Mouse (Mus musculus): ENCODE measurements around the gene 4430402I18Rik.

DNA sequence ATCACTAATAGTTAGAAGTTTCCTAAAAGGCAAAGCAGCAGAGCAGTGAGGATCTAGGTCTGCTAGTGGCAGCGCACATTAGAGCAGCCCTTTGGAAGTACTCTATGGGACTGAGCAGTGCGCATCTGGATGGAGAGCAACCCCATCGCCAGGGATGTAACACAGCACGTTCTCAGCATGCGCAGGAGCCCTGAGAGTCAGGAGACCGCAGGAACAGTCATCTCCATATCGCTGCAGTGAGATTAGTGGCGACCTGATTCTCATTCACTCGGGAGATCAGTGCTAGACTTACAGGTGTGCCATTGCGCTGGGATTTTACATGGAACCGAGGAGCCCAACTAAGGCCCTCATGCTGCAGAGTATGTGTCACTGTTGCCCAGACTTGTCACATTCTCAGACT is 41.4 kb upstream of the 4430402I18Rik start:
- TF ChIP-seq CTCF (IDR thresholded peaks at IDR 0.05; ENCODE audit: control insufficient read depth, insufficient read depth, insufficient read length) = no peak
- no peak for TF ChIP-seq USF1 (IDR thresholded peaks at IDR 0.05; ENCODE audit: low read depth)

All from C2C12 (cell line).